Mouse (Mus musculus): ENCODE measurements at regions not wholly inside any gene's neighbourhood (a gene's known extent, or its start where the extent isn't known, plus 50 kb on each side); places are given as distances from the start of the nearest gene placed in this dataset.

- DNase-seq: no peak
Measured at GRCm38 (mm10) chr8:31749974-31750373, 1678.5 kb upstream of the 5930422O12Rik start.

GRCm38 (mm10) chr8:31750482-31751126 lies 1677.9 kb upstream of the 5930422O12Rik start:
- DNase-seq: no peak

- DNase-seq: no peak
Measured at GRCm38 (mm10) chr8:31755737-31756136, 1672.8 kb upstream of the 5930422O12Rik start.

GRCm38 (mm10) chr8:31762091-31762490 lies 1666.4 kb upstream of the 5930422O12Rik start:
- no peak for DNase-seq

Measured in embryo, embryonic 11 days (tissue).